In genomic region chr4:142439450-142440183, GRCm38 (mm10) we compare ENCODE assay signal across 17 mouse cellular contexts.
A peak's percentile ranks its signal among the peaks of the same experiment; 100 is the strongest.
DNase-seq lines count a peak whose midpoint lies in the region; ATAC-seq lines count a peak whose summit lies in the region.
"Had no signal": no experiment of that assay in that cellular context is flagged by ENCODE, and none has a peak within 500 bp of the region (broad histone marks: within the 10 kb centered on the region; RNA-seq: fewer than 3 reads in every experiment).

No protein-coding gene starts in this region.

- H3K4me2 ChIP-seq in intestine, embryonic 14.5 days (ENCODE audit: low read length) = no peak overlapping the region
- H3K4me2 ChIP-seq in intestine, embryonic 15.5 days (replicated peaks) = no peak overlapping the region
- H3K4me2 ChIP-seq: lung, embryonic 15.5 days; neural tube, embryonic 12.5 days; stomach, embryonic 15.5 days had no signal

- no peak overlapping the region for H3K4me3 ChIP-seq in intestine, embryonic 14.5 days (ENCODE audit: low read depth, low read length)
- H3K4me3 ChIP-seq in intestine, embryonic 15.5 days (replicated peaks) = no peak overlapping the region
- H3K4me3 ChIP-seq: lung, embryonic 15.5 days; neural tube, embryonic 12.5 days; stomach, embryonic 15.5 days had no signal

- peak; percentile 35 for DNase-seq in embryo, embryonic 11 days
- no peak for DNase-seq in embryo, embryonic 10 days (ENCODE audit: low spot score)
- DNase-seq in intestine, embryonic 14.5 days (ENCODE audit: low spot score) = no peak
- DNase-seq in right cerebral cortex, adult 18-20 months = peak; percentile 33
- no peak for DNase-seq in right cerebral cortex, postnatal 25 days
- DNase-seq in liver = no peak
- DNase-seq: cerebellum, postnatal 10 days; gastrocnemius, postnatal 25 days; kidney, adult 9 months; kidney, postnatal 4 days; spleen, adult 18-20 months had no signal

- 26% methylated on average over 9 of the region's 9 CpGs for WGBS in intestine, embryonic 14.5 days
- 38% methylated on average over 9 of the region's 9 CpGs for WGBS in intestine, embryonic 15.5 days

- ATAC-seq in intestine, embryonic 14.5 days (replicated peaks; ENCODE audit: low FRiP score, low TSS enrichment, low read depth) = 0 out of 2 replicates have a peak, but pooled peaks have one; percentile 27
- ATAC-seq in intestine, embryonic 15.5 days = no peak
- no peak for ATAC-seq in megakaryocyte, adult 5-6 weeks (ENCODE audit: poor library complexity, severe bottlenecking)

- H3K9me3 ChIP-seq in intestine, embryonic 14.5 days (ENCODE audit: control insufficient read depth, low read length) = no peaks in the 10 kb centered on the region
- no peaks in the 10 kb centered on the region for H3K9me3 ChIP-seq in intestine, embryonic 15.5 days
- H3K9me3 ChIP-seq: lung, embryonic 15.5 days; neural tube, embryonic 12.5 days; stomach, embryonic 15.5 days had no signal

- H3K36me3 ChIP-seq in intestine, embryonic 14.5 days (ENCODE audit: control insufficient read depth, insufficient read depth, low read length) = no peaks in the 10 kb centered on the region
- no peaks in the 10 kb centered on the region for H3K36me3 ChIP-seq in intestine, embryonic 15.5 days
- H3K36me3 ChIP-seq: lung, embryonic 15.5 days; neural tube, embryonic 12.5 days; stomach, embryonic 15.5 days had no signal

- H3K4me1 ChIP-seq in intestine, embryonic 14.5 days (replicated peaks; ENCODE audit: control insufficient read depth, insufficient read depth, low read length) = peaks cover 11% of the 10 kb centered on the region
- H3K4me1 ChIP-seq in intestine, embryonic 15.5 days (replicated peaks) = peaks cover 8% of the 10 kb centered on the region; the same call in 1 of the 2 replicates
- H3K4me1 ChIP-seq: stomach, embryonic 15.5 days had no signal

- no peak overlapping the region for H3K27ac ChIP-seq in intestine, embryonic 14.5 days (ENCODE audit: low read depth)
- no peak overlapping the region for H3K27ac ChIP-seq in intestine, embryonic 15.5 days
- H3K27ac ChIP-seq: lung, embryonic 15.5 days; macrophage; neural tube, embryonic 12.5 days; stomach, embryonic 15.5 days had no signal

- no peak overlapping the region for H3K9ac ChIP-seq in intestine, embryonic 14.5 days (ENCODE audit: low read length)
- H3K9ac ChIP-seq in intestine, embryonic 15.5 days = no peak overlapping the region
- H3K9ac ChIP-seq: lung, embryonic 15.5 days; neural tube, embryonic 12.5 days; stomach, embryonic 15.5 days had no signal

- no peaks in the 10 kb centered on the region for H3K27me3 ChIP-seq in intestine, embryonic 14.5 days (replicated peaks; ENCODE audit: control insufficient read depth, insufficient read depth, low read length)
- no peaks in the 10 kb centered on the region for H3K27me3 ChIP-seq in intestine, embryonic 15.5 days (replicated peaks)
- H3K27me3 ChIP-seq: lung, embryonic 15.5 days; neural tube, embryonic 12.5 days; stomach, embryonic 15.5 days had no signal

Comparison
In these comparisons a context has a peak if more than half of its experiments do, and no peak if none do; other contexts are left out.
1. DNase-seq: peak in embryo, embryonic 11 days (single experiment) and right cerebral cortex, adult 18-20 months (single experiment); none in embryo, embryonic 10 days (single experiment), intestine, embryonic 14.5 days (single experiment), right cerebral cortex, postnatal 25 days (single experiment) and liver (single experiment).